Mouse (Mus musculus): ENCODE measurements around the gene 6430628N08Rik. TPM values are rescaled to one million over a fixed set of nuclear protein-coding genes. Genes with fewer than 3 reads are reported as not detected.

6430628N08Rik gene
- polyA plus RNA-seq, 1 experiment from 2014 or later: not detected

GRCm38 (mm10) chr4:115878828-115879227 is 11.6 kb upstream of the 6430628N08Rik start:
- Histone ChIP-seq H3K27ac (ENCODE audit: low read depth) (no peak overlapping the region), H3K4me1 (ENCODE audit: insufficient read depth) (no peaks in the 10 kb centered on the region), H3K4me3 (ENCODE audit: low read depth, low read length) (no peak overlapping the region), H3K9me3 (ENCODE audit: low read length) (no peaks in the 10 kb centered on the region), H3K27me3 (ENCODE audit: insufficient read depth, low read length) (no peaks in the 10 kb centered on the region), H3K36me3 (replicated peaks; ENCODE audit: insufficient read depth, low read length) (peaks cover 37% of the 10 kb centered on the region), H3K9ac (replicated peaks) (no peak overlapping the region), H3K4me2 (ENCODE audit: low read depth, low read length) (no peak overlapping the region)
- DNase-seq (no peak), ATAC-seq (no peak)
- WGBS (ENCODE audit: insufficient replicate concordance): 70% methylated on average over 9 of the region's 9 CpGs
- no peak for TF ChIP-seq EP300 (IDR thresholded peaks at IDR 0.05; ENCODE audit: low read depth)
- no peak for TF ChIP-seq CTCF (IDR thresholded peaks at IDR 0.05; ENCODE audit: low read depth)

DNA sequence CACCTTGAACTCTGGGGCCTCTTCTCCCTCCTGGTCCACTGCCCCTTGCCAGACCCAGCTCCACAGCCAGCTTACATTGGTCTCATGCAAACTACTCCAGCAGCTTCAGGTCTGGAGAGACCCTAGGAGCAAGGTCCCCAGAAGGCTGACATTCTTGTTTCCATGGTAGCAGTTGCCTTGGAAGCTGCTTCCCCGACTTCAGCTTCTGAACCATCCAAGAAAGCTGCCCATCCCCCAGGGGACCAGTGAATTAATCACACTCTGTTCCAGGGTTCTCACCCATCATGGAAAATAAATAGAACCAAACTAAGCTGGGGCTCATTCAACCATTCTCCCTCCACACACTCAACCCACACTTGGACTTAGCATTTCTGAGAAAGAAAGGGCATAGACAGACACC is 9.3 kb upstream of the 6430628N08Rik start:
- TF ChIP-seq EP300 (IDR thresholded peaks at IDR 0.05; ENCODE audit: low read depth): no peak
- TF ChIP-seq CTCF (IDR thresholded peaks at IDR 0.05; ENCODE audit: low read depth): no peak
- Histone ChIP-seq H3K4me3 (ENCODE audit: low read depth, low read length) (no peak overlapping the region), H3K9ac (replicated peaks) (no peak overlapping the region), H3K27me3 (ENCODE audit: insufficient read depth, low read length) (no peaks in the 10 kb centered on the region), H3K4me2 (ENCODE audit: low read depth, low read length) (no peak overlapping the region), H3K27ac (ENCODE audit: low read depth) (no peak overlapping the region), H3K9me3 (ENCODE audit: low read length) (no peaks in the 10 kb centered on the region), H3K36me3 (replicated peaks; ENCODE audit: insufficient read depth, low read length) (peaks cover 14% of the 10 kb centered on the region), H3K4me1 (ENCODE audit: insufficient read depth) (no peaks in the 10 kb centered on the region)
- ATAC-seq (no peak), DNase-seq (no peak)
- 21% methylated on average over 1 of the region's 1 CpGs for WGBS (ENCODE audit: insufficient replicate concordance)

- ATAC-seq: no peak
- H3K9ac ChIP-seq (replicated peaks): no peak overlapping the region
- no peak for DNase-seq
- H3K4me2 ChIP-seq (ENCODE audit: low read depth, low read length): no peak overlapping the region
- WGBS (ENCODE audit: insufficient replicate concordance): 53% methylated on average over 4 of the region's 4 CpGs
- H3K9me3 ChIP-seq (ENCODE audit: low read length): no peaks in the 10 kb centered on the region
- TF ChIP-seq CTCF (IDR thresholded peaks at IDR 0.05; ENCODE audit: low read depth) (no peak), EP300 (IDR thresholded peaks at IDR 0.05; ENCODE audit: low read depth) (no peak)
- H3K4me1 ChIP-seq (ENCODE audit: insufficient read depth): no peaks in the 10 kb centered on the region
- H3K36me3 ChIP-seq (replicated peaks; ENCODE audit: insufficient read depth, low read length): peaks cover 6% of the 10 kb centered on the region
- no peaks in the 10 kb centered on the region for H3K27me3 ChIP-seq (ENCODE audit: insufficient read depth, low read length)
- H3K4me3 ChIP-seq (ENCODE audit: low read depth, low read length): no peak overlapping the region
- H3K27ac ChIP-seq (ENCODE audit: low read depth): no peak overlapping the region
These were observed 8.3 kb upstream of the 6430628N08Rik start for GRCm38 (mm10) chr4:115882195-115882594.

GRCm38 (mm10) chr4:115884022-115884421 is 6.4 kb upstream of the 6430628N08Rik start, which contains the start of gene Kncn:
Kncn (plus strand) TSS chr4:115884400.
- Histone ChIP-seq H3K4me1 (ENCODE audit: insufficient read depth) (no peaks in the 10 kb centered on the region), H3K9me3 (ENCODE audit: low read length) (no peaks in the 10 kb centered on the region), H3K4me2 (ENCODE audit: low read depth, low read length) (no peak within 1 kb of the TSS), H3K36me3 (replicated peaks; ENCODE audit: insufficient read depth, low read length) (no peaks in the 10 kb centered on the region), H3K9ac (replicated peaks) (no peak within 1 kb of the TSS), H3K4me3 (ENCODE audit: low read depth, low read length) (no peak within 1 kb of the TSS), H3K27me3 (ENCODE audit: insufficient read depth, low read length) (0 out of 2 replicates have a peak, but pooled peaks cover 5% of the 10 kb centered on the region), H3K27ac (ENCODE audit: low read depth) (no peak within 1 kb of the TSS)
- TF ChIP-seq CTCF (IDR thresholded peaks at IDR 0.05; ENCODE audit: low read depth): no peak
- TF ChIP-seq EP300 (IDR thresholded peaks at IDR 0.05; ENCODE audit: low read depth): no peak
- WGBS (ENCODE audit: insufficient replicate concordance): 76% methylated on average over 6 of the region's 6 CpGs
- no peak for ATAC-seq
- DNase-seq: no peak

DNA sequence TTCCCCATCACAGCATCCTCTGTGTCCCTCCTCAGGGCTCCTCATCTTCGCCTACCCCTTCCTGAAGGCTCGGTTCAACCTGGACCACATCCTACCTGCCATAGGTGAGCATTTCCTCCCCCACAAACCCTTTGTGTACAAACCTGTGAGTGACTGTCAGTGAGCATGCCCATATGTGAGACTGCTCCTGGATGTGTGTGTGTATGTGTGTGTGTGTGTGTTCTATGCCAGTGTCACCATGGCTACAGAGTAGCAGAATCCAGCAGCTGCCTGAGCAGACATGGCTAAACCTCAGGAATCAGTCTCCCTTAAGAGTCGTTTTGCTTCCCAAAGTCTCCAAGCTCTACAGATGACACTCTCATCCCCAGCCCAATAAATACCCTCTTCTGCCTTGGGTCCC is 4.6 kb upstream of the 6430628N08Rik start:
- 70% methylated on average over 3 of the region's 3 CpGs for WGBS (ENCODE audit: insufficient replicate concordance)
- TF ChIP-seq CTCF (IDR thresholded peaks at IDR 0.05; ENCODE audit: low read depth) (no peak), EP300 (IDR thresholded peaks at IDR 0.05; ENCODE audit: low read depth) (no peak)
- no peak overlapping the region for H3K4me2 ChIP-seq (ENCODE audit: low read depth, low read length)
- no peaks in the 10 kb centered on the region for H3K9me3 ChIP-seq (ENCODE audit: low read length)
- DNase-seq (no peak), ATAC-seq (no peak)
- H3K4me3 ChIP-seq (ENCODE audit: low read depth, low read length): no peak overlapping the region
- no peaks in the 10 kb centered on the region for H3K4me1 ChIP-seq (ENCODE audit: insufficient read depth)
- no peaks in the 10 kb centered on the region for H3K36me3 ChIP-seq (replicated peaks; ENCODE audit: insufficient read depth, low read length)
- no peak overlapping the region for H3K27ac ChIP-seq (ENCODE audit: low read depth)
- H3K27me3 ChIP-seq (ENCODE audit: insufficient read depth, low read length): peaks cover 23% of the 10 kb centered on the region
- no peak overlapping the region for H3K9ac ChIP-seq (replicated peaks)

DNA sequence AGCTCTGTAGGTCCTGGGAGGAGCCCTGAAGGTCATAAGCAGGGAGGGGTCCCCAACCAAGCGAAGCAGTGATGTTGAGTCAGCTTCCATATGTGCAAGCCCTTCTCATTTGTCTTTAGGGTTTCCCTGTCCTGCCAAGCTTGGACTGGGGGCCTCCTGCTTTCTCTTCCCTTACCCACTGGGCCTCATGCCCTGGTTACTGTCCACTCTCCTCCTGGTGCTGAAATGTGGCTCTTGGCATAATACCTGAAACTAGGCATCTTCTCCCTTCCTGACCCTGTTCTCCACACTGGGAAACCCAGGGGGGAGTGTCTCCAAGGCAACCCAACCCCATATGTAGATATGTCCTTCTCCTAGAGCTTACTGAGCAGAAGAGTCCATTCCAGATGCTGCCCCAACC is 3.6 kb upstream of the 6430628N08Rik start:
- no peaks in the 10 kb centered on the region for H3K9me3 ChIP-seq (ENCODE audit: low read length)
- ATAC-seq: no peak
- DNase-seq: peak; percentile 26
- H3K27ac ChIP-seq (ENCODE audit: low read depth): no peak overlapping the region
- H3K36me3 ChIP-seq (replicated peaks; ENCODE audit: insufficient read depth, low read length): no peaks in the 10 kb centered on the region
- H3K9ac ChIP-seq (replicated peaks): no peak overlapping the region
- H3K4me2 ChIP-seq (ENCODE audit: low read depth, low read length): no peak overlapping the region
- peaks cover 32% of the 10 kb centered on the region for H3K27me3 ChIP-seq (ENCODE audit: insufficient read depth, low read length)
- H3K4me1 ChIP-seq (ENCODE audit: insufficient read depth): no peaks in the 10 kb centered on the region
- no peak overlapping the region for H3K4me3 ChIP-seq (ENCODE audit: low read depth, low read length)
- WGBS (ENCODE audit: insufficient replicate concordance): 35% methylated on average over 1 of the region's 1 CpGs
- TF ChIP-seq EP300 (IDR thresholded peaks at IDR 0.05; ENCODE audit: low read depth): no peak
- no peak for TF ChIP-seq CTCF (IDR thresholded peaks at IDR 0.05; ENCODE audit: low read depth)

DNA sequence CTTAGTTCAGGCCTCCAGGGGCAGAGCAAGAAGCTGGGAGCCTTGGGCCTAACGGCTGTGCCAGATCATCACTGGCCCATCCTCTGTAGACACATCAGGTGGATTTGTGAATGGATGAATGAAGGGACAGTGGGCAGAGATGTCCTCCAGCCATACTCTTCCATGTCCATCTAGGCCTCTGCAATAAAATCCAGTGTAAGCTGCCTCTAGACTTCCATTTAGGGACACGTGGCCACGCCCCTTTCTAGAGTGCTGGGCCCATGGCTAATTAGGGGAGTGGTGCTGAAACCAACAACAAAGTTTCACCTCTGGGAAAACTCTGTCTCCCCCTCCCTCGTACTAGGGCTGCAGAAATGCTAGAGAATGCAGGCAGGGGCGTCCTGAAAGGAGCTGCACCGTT is 399 bp upstream of the 6430628N08Rik start:
- peak overlapping the region; percentile 19; the same call in 1 of the 2 replicates for H3K4me2 ChIP-seq (ENCODE audit: low read depth, low read length)
- H3K9ac ChIP-seq (replicated peaks): no peak overlapping the region
- ATAC-seq (no peak), DNase-seq (no peak)
- H3K27ac ChIP-seq (ENCODE audit: low read depth): no peak overlapping the region
- peaks cover 41% of the 10 kb centered on the region for H3K27me3 ChIP-seq (ENCODE audit: insufficient read depth, low read length)
- no peaks in the 10 kb centered on the region for H3K36me3 ChIP-seq (replicated peaks; ENCODE audit: insufficient read depth, low read length)
- H3K4me1 ChIP-seq (ENCODE audit: insufficient read depth): no peaks in the 10 kb centered on the region
- no peak for TF ChIP-seq CTCF (IDR thresholded peaks at IDR 0.05; ENCODE audit: low read depth)
- H3K9me3 ChIP-seq (ENCODE audit: low read length): no peaks in the 10 kb centered on the region
- WGBS (ENCODE audit: insufficient replicate concordance): 16% methylated on average over 6 of the region's 6 CpGs
- H3K4me3 ChIP-seq (ENCODE audit: low read depth, low read length): no peak overlapping the region

Data from liver, postnatal 0 days (tissue).